Mouse (Mus musculus): ENCODE measurements around the gene Enox1.

Gene Enox1

GRCm38 (mm10) chr14:77682888-77683555 lies 526.5 kb downstream of the Enox1 start:
- DNase-seq (ENCODE audit: low spot score) = no peak

GRCm38 (mm10) chr14:77689816-77690215 lies 533.3 kb downstream of the Enox1 start:
- DNase-seq (ENCODE audit: low spot score) = no peak

GRCm38 (mm10) chr14:77705006-77705405 lies 548.4 kb downstream of the Enox1 start:
- DNase-seq (ENCODE audit: low spot score) = no peak

GRCm38 (mm10) chr14:77706511-77707246 lies 550.1 kb downstream of the Enox1 start:
- DNase-seq (ENCODE audit: low spot score) = no peak

GRCm38 (mm10) chr14:77707279-77707678 lies 550.7 kb downstream of the Enox1 start:
- no peak for DNase-seq (ENCODE audit: low spot score)

GRCm38 (mm10) chr14:77708354-77709150 lies 552.0 kb downstream of the Enox1 start:
- DNase-seq (ENCODE audit: low spot score) = no peak

- DNase-seq (ENCODE audit: low spot score) = no peak
Measured at GRCm38 (mm10) chr14:77714931-77715535, 558.5 kb downstream of the Enox1 start.

- no peak for DNase-seq (ENCODE audit: low spot score)
Measured at GRCm38 (mm10) chr14:77716981-77717380, 560.4 kb downstream of the Enox1 start.

GRCm38 (mm10) chr14:77718814-77719213 lies 562.3 kb downstream of the Enox1 start:
- DNase-seq (ENCODE audit: low spot score) = no peak

- DNase-seq (ENCODE audit: low spot score) = no peak
Measured at GRCm38 (mm10) chr14:77738056-77738455, 581.5 kb downstream of the Enox1 start.

GRCm38 (mm10) chr14:77738751-77739365 lies 582.3 kb downstream of the Enox1 start:
- no peak for DNase-seq (ENCODE audit: low spot score)

- no peak for DNase-seq (ENCODE audit: low spot score)
Measured at GRCm38 (mm10) chr14:77739376-77739775, 582.8 kb downstream of the Enox1 start.

GRCm38 (mm10) chr14:77744638-77745240 lies 588.2 kb downstream of the Enox1 start:
- no peak for DNase-seq (ENCODE audit: low spot score)

- no peak for DNase-seq (ENCODE audit: low spot score)
Measured at GRCm38 (mm10) chr14:77748920-77749319, 592.4 kb downstream of the Enox1 start.

All from yolk sac, embryonic 10.5 days (tissue).